Mouse (Mus musculus): ENCODE data around the gene Sbf1.
A peak's percentile ranks its signal among the peaks of the same experiment; 100 is the strongest.

The Sbf1 gene

DNA sequence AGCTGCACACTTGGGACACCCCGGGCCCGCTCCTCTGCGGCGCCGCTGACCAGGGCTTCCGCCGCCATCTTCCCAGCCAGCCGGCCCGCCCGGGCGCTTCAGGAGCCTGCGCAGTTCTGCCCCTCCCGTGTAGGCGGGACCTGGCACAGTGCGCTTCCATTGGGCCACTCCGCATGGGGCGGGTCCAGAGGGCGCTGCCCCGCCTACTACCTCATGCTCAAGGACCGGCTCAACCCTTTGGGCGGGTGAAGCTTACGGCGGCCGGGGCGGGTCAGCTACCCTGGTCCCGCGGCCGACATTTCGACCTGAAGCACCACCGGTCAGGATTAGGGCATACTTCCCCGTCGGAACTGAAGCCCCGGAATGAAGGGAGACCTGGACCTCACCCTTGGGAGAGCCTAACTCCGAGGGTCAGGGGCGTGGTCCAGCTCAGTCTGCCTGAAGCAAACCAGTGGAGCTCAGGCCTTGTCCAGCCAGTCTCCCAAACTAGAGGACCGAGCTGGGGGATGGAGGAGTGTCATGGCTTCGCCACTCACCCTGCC, at the start of gene Sbf1:
Gene Sbf1, minus strand, starts transcription at position 122 of the 542 bp plus-strand sequence.
- peak; percentile 92 to 97 for DNase-seq (ENCODE audit: low spot score in 2 of 2)

DNA sequence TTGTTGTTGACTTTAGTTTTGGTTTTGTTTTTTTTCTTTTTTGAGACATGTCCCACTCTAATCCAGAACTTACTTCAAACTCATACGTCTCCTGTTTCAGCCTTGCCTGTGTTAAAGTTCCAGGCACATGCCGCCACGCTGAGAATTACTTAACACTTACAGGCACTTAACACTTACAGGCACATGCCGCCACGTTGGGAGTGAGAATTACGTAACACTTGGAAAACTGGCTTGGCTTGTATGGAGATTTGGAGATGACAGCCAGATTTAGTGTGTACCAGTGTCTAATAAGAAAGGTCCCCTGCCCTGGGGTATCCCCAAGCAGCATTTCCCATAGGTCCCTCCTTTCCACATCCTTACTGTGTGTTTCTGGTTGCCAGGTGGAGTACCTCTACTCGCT, 47.9 kb upstream of the Sbf1 start:
- DNase-seq (ENCODE audit: low spot score in 2 of 2): no peak

DNA sequence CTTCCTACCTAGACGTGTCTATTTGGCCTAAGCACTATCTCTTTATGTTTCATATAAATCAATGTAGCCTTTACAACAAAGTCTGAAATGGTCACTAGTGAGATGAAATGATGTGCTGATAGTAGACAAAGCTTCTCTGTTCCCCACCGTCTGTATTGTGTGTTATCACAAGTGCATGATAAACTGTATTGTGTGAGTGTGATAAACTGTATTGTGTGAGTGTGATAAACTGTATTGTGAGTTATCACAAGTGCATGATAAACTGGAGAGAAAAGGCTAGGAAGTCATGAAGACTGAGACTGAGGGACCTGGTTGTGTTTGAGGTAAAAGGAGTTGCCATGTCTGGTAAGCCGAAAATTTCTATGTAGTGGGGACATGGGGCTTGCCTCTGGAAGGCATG, 43.7 kb upstream of the Sbf1 start:
- DNase-seq (ENCODE audit: low spot score in 2 of 2): no peak

DNA sequence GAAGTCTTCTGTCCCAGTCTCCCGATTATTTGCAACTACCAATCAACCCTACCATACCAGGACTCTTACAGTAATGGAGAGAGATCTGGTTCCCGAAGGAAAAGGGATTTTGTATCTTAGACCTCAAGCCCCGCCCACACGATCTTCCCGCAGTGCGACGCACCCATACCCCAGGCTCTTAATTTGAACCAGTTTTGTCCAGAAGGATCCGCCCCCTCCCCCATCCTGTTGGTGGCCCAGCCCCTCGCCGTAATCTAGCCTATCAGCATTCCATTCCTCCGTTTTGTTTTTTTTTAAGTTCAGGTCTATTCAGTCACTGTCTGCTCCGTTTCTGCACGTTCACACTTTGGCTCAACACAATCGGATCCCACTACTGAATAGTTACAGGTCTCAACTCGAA, 41.3 kb upstream of the Sbf1 start:
- peak in 1 of 2 experiments; percentile 39 for DNase-seq (ENCODE audit: low spot score in 2 of 2)

DNA sequence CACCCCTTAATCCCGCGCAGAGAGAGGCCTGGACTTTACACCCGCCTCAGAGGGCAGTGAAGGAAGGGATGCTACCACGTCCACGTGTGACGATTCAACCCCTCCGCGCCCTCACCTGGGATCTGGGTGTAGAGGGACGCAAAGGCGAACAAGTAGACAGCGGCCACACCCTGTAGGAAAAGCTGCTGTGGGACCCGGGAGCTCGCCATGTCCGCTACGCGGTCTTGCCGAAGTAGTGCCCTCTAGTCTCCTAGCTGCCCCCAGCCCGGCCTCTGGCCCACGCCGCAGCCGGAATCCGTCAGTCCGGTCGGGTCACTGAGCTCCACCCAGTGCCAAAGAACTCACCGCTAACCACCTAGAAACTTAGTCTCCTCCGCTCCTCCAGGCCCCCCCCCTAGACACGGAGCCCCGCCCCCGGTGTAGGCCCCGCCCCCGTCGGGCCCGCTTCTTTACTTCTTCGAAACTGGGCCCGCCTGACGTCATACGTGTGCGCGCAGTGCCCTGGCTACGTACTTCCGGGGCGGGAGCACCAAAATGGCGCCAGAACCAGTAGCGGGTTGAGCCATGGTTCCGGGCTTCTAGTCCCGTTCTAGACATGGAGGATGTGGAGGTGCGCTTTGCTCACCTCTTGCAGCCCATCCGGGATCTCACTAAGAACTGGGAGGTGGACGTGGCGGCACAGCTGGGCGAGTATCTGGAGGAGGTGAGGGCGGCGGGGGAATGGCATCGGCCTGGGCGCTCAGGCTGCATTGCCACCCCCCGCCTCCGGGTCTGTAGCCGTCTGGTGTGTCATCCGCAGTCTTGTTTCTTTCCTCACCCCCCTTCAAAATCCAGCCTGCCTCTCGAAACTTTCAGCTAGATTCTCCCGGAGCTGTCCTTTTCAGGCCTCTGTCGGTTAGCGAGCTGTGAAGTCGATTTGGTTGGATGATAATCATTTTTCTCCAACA, 40.4 kb upstream of the Sbf1 start, which contains the start of the genes Lmf2 and Ncaph2:
Gene Lmf2, minus strand, starts transcription at position 419 of the 947 bp plus-strand sequence.
Gene Ncaph2, plus strand, starts transcription at position 479 of the 947 bp plus-strand sequence.
- peak; percentile 79 to 94 for DNase-seq (ENCODE audit: low spot score in 2 of 2)

DNA sequence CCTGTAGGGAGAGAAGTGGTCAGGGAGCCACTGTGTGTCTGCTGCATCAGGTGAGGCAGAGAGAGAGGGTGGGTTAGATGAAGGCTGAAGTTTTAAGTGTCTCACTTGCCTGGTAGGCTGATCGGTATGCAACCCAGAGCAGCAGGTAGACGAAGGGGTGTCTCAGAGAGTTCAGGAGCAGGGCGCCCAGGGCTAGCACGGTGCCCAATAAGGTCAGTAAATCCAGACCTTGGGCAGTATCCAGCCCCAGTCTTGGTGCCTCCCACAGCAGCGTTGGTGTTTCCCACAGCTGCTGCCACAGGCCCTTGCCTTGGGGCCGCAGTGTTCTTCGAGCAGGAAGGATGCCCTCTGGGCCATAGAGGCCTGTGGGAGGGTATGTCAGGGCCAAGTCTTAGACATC, 39.3 kb upstream of the Sbf1 start:
- no peak for DNase-seq (ENCODE audit: low spot score in 2 of 2)

DNA sequence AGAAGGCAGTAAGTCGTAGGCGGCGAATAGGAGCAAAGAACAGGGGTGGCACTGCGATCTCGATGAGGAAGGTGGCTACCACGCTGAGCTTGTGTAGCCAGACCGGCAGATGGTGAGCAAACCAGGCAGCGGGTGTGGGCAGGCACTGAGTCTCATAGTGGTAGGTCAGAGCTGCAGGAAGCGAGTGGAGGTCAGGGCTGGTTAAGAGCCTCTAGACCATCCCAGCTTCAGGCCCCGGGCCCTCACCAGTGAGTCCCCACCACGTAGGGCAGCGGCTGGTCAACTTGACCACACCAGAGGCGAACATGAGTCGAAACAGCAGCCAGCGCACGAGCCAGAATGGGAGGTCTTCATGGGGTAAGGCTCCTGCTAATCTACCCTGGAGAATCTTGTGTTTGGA, 38.7 kb upstream of the Sbf1 start:
- DNase-seq (ENCODE audit: low spot score in 2 of 2): no peak

DNA sequence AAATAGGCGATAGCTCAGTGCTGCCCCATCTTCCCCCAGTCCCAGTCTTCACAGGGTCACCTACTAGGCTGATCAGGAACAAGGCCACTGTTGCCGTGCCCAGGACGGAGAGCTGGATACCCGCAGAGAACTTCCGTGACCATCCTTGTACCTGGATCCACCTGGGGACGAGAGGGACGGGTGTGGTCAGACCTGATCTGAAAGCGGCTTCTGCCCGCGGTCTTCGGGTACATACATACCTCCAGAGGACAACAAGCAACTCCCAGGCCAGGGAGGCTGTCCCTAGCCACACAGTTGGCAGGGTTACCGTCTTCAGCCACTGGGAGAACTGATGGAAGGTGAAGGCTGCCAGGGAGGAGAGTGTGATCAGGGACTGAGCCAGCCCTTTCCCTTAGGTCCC, 37.7 kb upstream of the Sbf1 start:
- no peak for DNase-seq (ENCODE audit: low spot score in 2 of 2)

DNA sequence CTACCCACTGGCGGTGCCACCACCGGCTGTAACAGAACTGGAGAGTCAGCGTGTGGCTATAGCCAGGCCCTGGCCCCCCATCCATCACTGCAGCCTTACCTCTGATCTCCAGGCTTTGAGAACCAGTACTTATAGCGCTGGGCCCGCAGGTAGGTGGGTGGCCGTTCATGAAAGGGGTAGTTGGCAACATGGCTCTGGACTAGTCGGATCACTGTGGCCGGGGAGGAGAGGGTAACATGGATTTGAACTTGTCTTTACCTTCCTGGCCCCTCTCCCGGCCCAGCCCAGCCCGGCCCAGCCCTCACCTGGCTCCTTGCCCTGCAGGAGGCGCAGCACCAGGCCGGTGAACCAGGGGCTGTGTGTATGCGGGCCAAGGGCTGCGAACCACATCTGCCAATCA, 36.9 kb upstream of the Sbf1 start:
- DNase-seq (ENCODE audit: low spot score in 2 of 2): no peak

DNA sequence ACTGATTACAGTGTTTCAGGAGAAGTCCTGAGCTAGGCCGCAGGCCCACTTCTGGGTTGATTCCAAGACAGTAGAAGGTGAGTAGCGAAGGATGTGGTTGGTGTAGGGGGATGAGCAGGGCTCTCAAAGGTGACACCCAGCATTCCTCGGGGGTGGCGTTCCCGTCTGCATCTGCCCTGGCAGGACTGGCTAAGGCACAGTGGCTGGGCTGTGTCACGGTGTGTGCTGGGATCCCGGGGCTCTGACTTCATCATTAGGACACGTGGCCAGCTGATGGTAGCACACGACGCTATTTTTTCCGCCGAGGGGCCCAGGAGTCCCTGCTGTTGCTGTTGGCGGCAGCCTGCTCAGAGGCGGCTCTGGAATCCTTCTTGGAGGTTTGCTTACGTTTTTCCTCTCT, 36.2 kb upstream of the Sbf1 start:
- no peak for DNase-seq (ENCODE audit: low spot score in 2 of 2)

DNA sequence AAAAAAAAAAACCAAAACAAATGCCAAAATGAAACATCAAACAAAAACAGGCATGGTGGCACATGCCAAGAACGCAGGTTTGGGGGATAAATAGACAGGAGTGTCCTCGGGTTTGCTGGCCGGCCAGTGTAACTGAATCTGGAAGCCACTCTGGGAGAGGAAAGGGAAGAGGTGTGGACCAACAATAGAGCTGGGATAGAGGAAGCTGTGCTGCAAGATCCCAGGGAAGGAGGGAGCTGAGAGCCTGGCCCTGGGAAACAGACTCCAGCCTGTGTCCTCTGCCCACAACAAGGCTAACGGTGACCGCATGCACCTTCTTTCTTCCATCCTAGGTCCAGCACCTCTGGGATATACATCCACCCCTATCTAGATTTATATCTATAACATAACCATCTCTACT, 35.3 kb upstream of the Sbf1 start:
- no peak for DNase-seq (ENCODE audit: low spot score in 2 of 2)

DNA sequence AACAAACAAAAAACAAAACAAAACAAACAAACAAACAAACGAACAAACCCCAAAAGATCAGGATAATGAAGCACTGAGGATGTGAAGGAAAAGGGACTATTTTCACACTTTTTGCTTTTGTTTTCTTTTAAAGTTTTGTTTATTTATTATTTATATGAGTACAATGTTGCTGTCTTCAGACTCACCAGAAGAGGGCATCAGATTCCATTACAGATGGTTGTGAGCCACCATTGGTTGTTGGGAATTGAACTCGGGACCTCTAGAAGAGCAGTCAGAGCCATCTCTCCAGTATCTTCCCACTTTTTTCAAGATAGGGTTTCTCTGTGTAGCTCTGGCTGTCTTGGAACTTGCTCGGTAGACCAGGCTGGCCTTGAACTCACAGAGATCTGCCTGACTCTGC, 28.2 kb upstream of the Sbf1 start:
- DNase-seq (ENCODE audit: low spot score in 2 of 2): no peak

DNA sequence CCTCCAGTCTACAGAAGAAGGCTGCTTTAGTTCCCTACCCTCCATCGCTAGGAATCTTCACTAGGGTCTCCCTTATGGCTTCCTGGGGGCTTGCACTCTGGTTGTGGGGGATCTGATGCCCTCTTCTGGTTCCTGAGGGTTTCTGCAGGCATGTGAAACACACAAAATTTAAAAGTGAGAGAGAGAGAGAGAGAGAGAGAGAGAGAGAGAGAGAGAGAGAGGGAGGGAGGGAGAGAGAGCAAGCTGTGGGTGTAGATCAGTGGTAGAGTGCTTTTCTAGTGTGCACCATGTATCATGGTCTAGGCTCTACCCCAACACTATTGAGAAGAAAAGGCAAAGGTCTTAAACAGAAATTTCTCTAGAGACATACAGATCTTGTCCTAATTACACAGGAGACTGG, 26.6 kb upstream of the Sbf1 start:
- no peak for DNase-seq (ENCODE audit: low spot score in 2 of 2)

DNA sequence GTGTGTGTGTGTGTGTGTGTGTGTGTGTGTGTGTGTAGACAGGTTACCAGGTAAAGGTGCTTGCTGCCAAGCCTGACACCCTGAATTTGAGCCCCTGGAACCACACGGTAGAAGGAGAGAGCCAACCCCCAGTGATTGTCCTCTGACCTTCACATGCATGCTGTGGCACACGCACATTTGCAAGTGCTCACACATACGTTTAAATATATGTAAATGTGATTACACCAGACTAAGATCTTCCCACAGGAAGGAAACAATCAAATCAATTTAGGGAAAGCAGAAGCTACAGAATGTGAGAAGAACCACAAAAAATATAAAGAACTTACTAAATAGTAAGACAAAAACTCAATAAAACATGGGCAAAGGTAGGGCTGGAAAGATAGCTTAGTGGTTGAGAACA, 25.0 kb upstream of the Sbf1 start:
- DNase-seq (ENCODE audit: low spot score in 2 of 2): no peak

DNA sequence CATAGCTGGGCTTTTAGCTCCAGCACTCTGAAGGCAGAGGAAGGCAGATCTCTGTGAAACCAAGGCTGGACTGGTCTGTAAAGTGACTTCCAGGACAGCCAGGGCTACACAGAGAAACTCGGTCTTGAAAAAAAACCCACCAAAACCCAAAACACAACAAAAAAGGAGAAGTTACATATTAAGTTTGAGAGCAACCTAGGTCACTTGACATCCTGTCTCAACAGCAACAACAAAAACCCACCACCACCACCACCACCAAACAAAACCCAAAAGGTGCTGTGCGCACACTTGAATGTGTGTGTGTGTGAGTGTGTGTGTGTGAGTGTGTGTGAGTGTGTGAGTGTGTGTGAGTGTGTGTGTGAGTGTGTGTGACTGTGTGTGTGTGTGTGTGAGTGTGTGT, 24.6 kb upstream of the Sbf1 start:
- DNase-seq (ENCODE audit: low spot score in 2 of 2): no peak

DNA sequence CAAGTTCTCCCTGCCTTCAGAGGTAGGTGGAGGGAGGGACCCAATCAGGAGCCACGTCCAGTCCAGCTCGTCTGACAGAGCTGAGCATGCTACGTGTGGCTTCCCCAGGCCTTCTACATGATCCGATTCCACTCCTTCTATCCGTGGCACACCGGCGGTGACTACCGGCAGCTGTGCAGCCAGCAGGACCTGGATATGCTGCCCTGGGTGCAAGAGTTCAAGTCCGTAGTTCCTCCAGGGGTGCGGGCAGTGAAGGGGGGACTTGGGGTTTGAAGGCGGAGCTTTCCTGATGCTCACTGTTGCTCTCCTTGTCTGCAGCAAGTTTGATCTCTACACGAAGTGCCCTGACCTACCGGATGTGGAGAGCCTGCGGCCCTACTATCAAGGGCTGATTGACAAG, 21.3 kb upstream of the Sbf1 start:
- DNase-seq (ENCODE audit: low spot score in 2 of 2): no peak

DNA sequence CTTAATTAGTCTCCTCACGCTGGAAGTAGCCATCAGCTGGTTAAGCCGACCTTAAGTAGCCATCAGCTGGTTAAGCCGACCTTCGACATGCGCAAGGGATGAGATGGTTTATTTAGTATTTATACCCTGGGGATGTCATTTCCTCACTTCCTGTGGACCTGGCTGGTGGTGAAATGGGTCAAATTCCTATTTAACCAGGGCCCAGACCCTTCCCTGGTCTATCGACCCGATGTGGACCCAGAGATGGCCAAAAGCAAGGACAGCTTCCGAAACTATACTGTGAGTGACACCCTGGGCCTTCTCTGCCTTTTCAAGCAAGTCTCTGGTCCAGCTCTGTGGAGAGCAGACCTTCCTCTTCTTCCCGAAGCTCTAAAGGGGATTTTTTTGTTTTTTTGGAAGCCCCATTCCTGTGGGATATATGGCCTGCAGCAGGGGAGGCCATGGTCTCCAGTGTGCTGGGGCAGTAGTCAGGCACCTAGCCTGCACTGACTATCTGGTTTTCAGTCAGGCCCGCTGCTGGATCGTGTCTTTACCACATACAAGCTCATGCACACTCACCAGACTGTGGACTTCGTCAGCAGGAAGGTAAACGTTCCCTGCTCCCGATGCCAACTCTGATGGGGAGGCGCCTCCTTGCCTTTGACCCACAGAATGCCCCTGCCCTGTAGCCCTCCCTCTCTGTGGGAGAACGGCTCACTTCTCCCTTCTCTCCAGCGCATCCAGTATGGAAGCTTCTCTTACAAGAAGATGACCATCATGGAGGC, 19.8 kb upstream of the Sbf1 start:
- DNase-seq (ENCODE audit: low spot score in 2 of 2): no peak

DNA sequence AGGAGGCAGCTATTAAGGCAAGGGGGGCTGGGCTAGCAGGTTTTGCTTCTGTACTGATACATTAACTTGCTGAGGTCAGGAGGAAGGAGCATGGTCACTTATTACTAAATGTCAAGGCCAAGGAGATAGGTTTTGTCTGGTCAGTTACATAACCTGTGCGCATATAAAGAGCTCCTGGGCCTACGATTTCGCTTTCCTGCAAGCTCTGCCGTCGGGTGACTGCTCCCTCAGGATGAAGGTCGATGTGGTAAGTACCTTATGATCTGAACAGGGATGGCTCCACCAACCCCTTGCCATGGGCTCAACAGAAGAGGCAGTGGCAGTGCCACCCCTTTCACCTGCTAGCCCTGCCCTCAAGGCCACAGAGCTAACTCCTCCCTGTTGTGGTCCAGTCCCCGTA, 19.2 kb upstream of the Sbf1 start, which contains the start of gene Miox:
Gene Miox, plus strand, starts transcription at position 128 of the 400 bp plus-strand sequence.
- DNase-seq (ENCODE audit: low spot score in 2 of 2): no peak

DNA sequence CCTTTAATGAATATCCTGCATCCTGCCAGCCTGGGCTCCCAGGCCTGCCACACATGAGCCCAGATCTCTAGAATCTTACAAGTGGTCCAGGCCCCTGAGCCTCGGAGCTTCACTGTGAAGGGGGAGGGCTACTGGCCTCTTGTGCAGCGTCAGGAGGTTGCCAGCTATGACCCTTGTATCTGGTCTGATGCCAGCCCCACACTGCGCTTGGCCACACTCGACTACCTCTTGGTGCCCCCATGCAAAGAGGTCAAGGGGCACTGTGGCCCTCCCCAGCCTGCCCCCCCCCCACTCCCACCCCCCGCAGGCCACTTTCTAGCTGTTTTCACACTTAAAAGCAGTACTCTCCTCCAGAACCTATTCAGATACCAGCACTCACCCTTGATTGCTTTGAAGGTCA, 11.3 kb upstream of the Sbf1 start:
- no peak for DNase-seq (ENCODE audit: low spot score in 2 of 2)

DNA sequence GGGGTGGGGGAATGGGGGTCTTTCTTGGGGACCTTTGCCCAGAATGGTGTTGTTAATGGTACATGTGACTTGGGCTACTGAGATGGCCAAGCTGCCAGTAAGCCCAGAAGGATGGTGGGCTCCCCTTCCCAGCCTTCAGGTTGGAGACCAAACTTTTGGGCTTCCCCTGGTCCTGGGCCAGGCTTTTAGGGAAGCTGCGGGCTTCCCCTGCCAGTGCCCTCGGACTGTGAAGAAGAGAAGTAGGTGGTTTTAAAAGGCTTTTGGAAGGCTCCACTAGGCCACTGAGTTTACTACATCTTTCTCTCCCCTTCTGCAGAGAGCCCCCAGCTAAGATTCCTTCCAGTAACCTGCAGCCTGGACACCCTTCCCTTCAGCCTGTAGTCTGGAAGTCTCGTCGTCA, 8.5 kb upstream of the Sbf1 start:
- DNase-seq (ENCODE audit: low spot score in 2 of 2): no peak

DNA sequence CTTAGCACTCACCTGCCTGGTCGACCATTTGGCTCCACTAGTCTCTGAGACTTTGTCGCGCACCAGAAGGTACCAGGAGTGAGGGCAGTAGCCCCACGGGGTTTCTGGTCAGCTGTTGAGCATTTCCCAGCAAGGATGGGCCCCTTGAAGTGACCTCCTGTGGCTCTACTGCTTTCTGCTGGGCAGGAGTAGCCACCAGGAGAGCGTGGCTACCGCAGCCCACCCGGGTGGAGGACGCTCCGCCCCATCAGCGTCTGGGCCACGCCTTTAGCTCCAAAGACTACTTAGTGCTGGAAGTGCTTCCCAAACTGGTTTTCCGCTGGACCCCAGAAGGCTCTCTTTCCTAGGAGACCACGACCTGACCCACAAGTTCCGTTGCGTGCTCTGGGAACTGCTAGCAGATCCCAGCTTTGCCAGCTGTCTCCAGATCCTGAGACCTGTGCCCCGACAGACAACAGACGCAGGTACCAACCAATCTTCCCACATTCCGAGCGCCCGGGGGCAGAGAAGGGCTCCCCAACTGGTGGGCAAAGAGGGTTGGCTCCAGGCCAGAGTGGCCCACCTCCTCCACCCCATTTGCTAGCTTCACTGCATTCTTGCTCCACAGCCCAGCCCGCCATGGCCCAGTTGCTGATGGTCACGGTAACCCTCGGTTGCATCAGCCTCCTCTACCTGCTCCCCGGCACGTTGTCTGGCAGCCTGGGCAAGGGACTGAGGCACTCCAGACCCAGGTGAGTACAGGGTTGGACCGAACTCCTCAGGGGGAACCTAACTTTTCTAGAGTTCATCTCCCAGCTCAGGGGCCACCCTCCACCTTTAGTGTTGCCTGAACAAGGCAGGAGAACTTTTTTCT, 7.8 kb upstream of the Sbf1 start, which contains the start of gene Adm2:
Gene Adm2, plus strand, starts transcription at position 51 of the 853 bp plus-strand sequence.
- DNase-seq (ENCODE audit: low spot score in 2 of 2): no peak
